Mouse (Mus musculus): ENCODE measurements around the gene Safb.

GRCm38 (mm10) chr17:56588921-56589320 lies 4.3 kb downstream of the Safb start:
- TF ChIP-seq POLR2A (IDR thresholded peaks at IDR 0.05; ENCODE audit: extremely low read depth, insufficient read depth, low read length) = no peak
- TF ChIP-seq CTCF (IDR thresholded peaks at IDR 0.05; ENCODE audit: low read depth, low read length) = no peak

All from liver, adult 2 months (tissue).